Mouse (Mus musculus) midbrain, postnatal 0 days (tissue): ENCODE data around the gene Haus8. TPM values are rescaled to one million over a fixed set of nuclear protein-coding genes. Genes with fewer than 3 reads are reported as not detected.

Experiments used
- ATAC-seq: fragments of 200-750 bp; cut with Nextera tagmentation; 2 replicates; pipeline ENCODE4 v1.8.0; 2017; ENCODE audit warnings: moderate number of reproducible peaks, mild to moderate bottlenecking, moderate TSS enrichment, moderate library complexity; ENCODE audit not compliant: low FRiP score
- DNase-seq: peaks from one replicate; pipeline ENCODE4 v3.0.0-alpha.2; 2015; ENCODE audit warnings: low spot score
- H3K27ac ChIP-seq: fragments of 300-500 bp; sonication (generic); 2 replicates; pipeline ENCODE4 v1.5.1; 2014; ENCODE audit warnings: low read depth, mild to moderate bottlenecking, low read length, mixed read lengths
- H3K27me3 ChIP-seq: fragments of 300-500 bp; sonication (generic); 2 replicates; pipeline ENCODE4 v1.6.1; 2014; ENCODE audit warnings: low read length, control low read depth, mixed read lengths; ENCODE audit not compliant: insufficient read depth
- H3K36me3 ChIP-seq: fragments of 300-500 bp; sonication (generic); 2 replicates; pipeline ENCODE4 v1.6.1; 2014; ENCODE audit warnings: low read length, control low read depth, mixed read lengths; ENCODE audit not compliant: insufficient read depth
- H3K4me1 ChIP-seq: fragments of 300-500 bp; sonication (generic); 2 replicates; pipeline ENCODE4 v1.6.1; 2014; ENCODE audit warnings: mild to moderate bottlenecking, control low read depth, antibody characterized with exemption, low read length, mixed read lengths; ENCODE audit not compliant: insufficient read depth
- H3K4me2 ChIP-seq: fragments of 300-500 bp; sonication (generic); 2 replicates; pipeline ENCODE4 v1.6.1; 2014; ENCODE audit warnings: low read depth, mild to moderate bottlenecking, low read length, mixed read lengths; ENCODE audit not compliant: poor library complexity, severe bottlenecking
- H3K4me3 ChIP-seq: fragments of 300-500 bp; sonication (generic); 2 replicates; pipeline ENCODE4 v1.5.1; 2014; ENCODE audit warnings: low read depth, mild to moderate bottlenecking, low read length, moderate library complexity
- H3K9ac ChIP-seq: fragments of 300-500 bp; sonication (generic); replicated peaks from 2 replicates; pipeline ENCODE4 v1.6.1; 2014; ENCODE audit warnings: mild to moderate bottlenecking, low read length, moderate library complexity, mixed read lengths; ENCODE audit not compliant: poor library complexity, severe bottlenecking
- H3K9me3 ChIP-seq: fragments of 300-500 bp; sonication (generic); 2 replicates; pipeline ENCODE4 v1.6.1; 2016; ENCODE audit warnings: low read length, control low read depth
- CTCF ChIP-seq: IDR thresholded peaks from 2 replicates; pipeline ENCODE4 v1.5.1; 2016; ENCODE audit warnings: antibody characterized with exemption, mild to moderate bottlenecking
- WGBS: fragments of 180-500 bp; shearing (Covaris S2); extraction: QIAGEN DNeasy Blood & Tissue Kit; methylation state at CpG from one replicate; pipeline ENCODE4 v1.1.7; 2014; 5-methylcytosine and 5-hydroxymethylcytosine counted together
- polyA plus RNA-seq: library from polyadenylated mRNA; unstranded; fragments of >200 nt; fragmentation: Nextera tagmentation; extraction: Ambion mirVana; gene quantifications from 2 replicates; pipeline ENCODE4 v1.2.1, GENCODE M21; 2015
- total RNA-seq: library from RNA; depleted of rRNA; stranded (reverse); fragments of >200 nt; gene quantifications from 2 replicates; pipeline ENCODE4 v1.2.3, GENCODE M21; 2014

Gene Haus8
- total and polyA plus RNA-seq, 2 experiments from 2014 or later = 26.2 to 46.2 TPM

DNA sequence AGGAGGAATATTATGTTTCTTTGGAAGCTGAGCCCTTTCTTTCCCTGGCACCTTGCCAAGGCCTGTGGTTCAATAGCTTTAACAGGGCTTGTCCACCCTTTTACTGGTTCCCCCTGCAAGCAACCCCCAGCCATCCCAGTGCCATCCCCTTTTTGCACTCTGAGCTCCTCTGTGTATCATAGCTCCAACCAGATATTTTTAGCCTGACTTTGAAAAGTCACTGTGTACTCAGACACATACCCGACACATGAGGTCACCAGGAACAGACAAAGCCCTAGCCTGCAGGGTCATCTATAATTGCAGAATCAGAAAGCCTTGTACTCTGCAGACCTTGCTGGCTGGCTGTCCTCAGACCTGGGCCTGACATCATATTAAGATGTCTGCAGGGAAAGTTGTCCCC is 40.0 kb upstream of the Haus8 start:
- ATAC-seq = no peak

GRCm38 (mm10) chr8:71310446-71310845 is 37.7 kb upstream of the Haus8 start:
- Histone ChIP-seq H3K9ac (no peak overlapping the region), H3K27ac (no peak overlapping the region), H3K9me3 (no peaks in the 10 kb centered on the region), H3K4me1 (no peaks in the 10 kb centered on the region), H3K36me3 (no peaks in the 10 kb centered on the region), H3K4me3 (no peak overlapping the region), H3K27me3 (no peaks in the 10 kb centered on the region), H3K4me2 (no peak overlapping the region)
- DNase-seq (no peak), ATAC-seq (no peak)
- no peak for TF ChIP-seq CTCF
- 75% methylated on average over 6 of the region's 6 CpGs for WGBS

More for the DNA sequence above, 40.0 kb upstream of the Haus8 start:
- peak; percentile 15 for DNase-seq
- no peak overlapping the region for H3K9ac ChIP-seq
- no peaks in the 10 kb centered on the region for H3K4me1 ChIP-seq
- peaks cover 6% of the 10 kb centered on the region; the same call in 1 of the 2 replicates for H3K36me3 ChIP-seq
- H3K27ac ChIP-seq = no peak overlapping the region
- no peak overlapping the region for H3K4me2 ChIP-seq
- no peaks in the 10 kb centered on the region for H3K27me3 ChIP-seq
- no peak overlapping the region for H3K4me3 ChIP-seq
- no peak for TF ChIP-seq CTCF
- no peaks in the 10 kb centered on the region for H3K9me3 ChIP-seq
- 41% methylated on average over 1 of the region's 1 CpGs for WGBS

DNA sequence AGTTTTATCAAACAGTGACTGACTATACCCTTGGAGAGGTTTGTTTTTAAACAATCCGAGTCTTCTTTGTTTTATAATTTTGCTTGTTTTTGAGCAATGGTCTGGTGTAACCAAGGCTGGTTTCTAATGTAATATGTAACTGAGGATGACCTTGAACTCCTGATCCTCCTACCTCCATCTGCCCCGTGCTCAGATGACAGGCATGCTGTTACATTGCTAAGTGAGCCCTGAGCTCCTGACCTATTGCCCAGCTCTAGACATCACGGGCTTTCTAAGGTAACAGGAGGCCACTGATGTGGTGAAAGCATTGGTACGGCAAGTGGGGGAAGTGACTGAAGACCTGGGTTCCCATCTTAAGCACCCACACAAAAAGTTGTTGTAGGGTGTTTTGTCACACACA is 35.2 kb upstream of the Haus8 start:
- Histone ChIP-seq H3K27ac (no peak overlapping the region), H3K4me3 (no peak overlapping the region), H3K4me2 (no peak overlapping the region), H3K9ac (no peak overlapping the region), H3K4me1 (no peaks in the 10 kb centered on the region), H3K27me3 (no peaks in the 10 kb centered on the region), H3K9me3 (no peaks in the 10 kb centered on the region), H3K36me3 (no peaks in the 10 kb centered on the region)
- no peak for ATAC-seq
- WGBS = 91% methylated on average over 4 of the region's 4 CpGs
- no peak for DNase-seq
- TF ChIP-seq CTCF = no peak

DNA sequence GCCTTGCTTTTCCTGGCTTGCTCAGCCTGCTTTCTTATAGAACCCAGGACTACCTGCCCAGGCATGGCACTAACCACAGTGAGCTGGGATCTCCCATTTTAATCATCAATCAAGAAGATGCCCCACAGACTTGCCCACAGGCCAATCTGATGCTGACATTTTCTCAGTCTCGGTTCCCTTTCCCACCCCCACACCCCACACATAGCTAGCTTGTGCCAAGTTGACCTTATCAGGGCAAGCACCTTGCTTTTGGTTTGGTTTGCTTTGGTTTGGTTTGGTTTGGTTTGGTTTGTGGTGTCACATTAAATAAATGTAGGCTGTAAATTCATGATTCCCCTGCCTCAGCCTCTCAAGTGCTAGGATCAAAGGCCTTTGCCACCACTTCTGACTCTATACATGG is 34.6 kb upstream of the Haus8 start:
- Histone ChIP-seq H3K4me1 (no peaks in the 10 kb centered on the region), H3K9me3 (no peaks in the 10 kb centered on the region), H3K27ac (no peak overlapping the region), H3K4me3 (no peak overlapping the region), H3K27me3 (no peaks in the 10 kb centered on the region), H3K36me3 (no peaks in the 10 kb centered on the region), H3K4me2 (no peak overlapping the region), H3K9ac (no peak overlapping the region)
- TF ChIP-seq CTCF = no peak
- no peak for DNase-seq
- no peak for ATAC-seq
- 89% methylated on average over 1 of the region's 1 CpGs for WGBS

GRCm38 (mm10) chr8:71305988-71306387 is 33.3 kb upstream of the Haus8 start:
- TF ChIP-seq CTCF = no peak
- 82% methylated on average over 1 of the region's 1 CpGs for WGBS
- Histone ChIP-seq H3K36me3 (no peaks in the 10 kb centered on the region), H3K4me3 (no peak overlapping the region), H3K4me1 (no peaks in the 10 kb centered on the region), H3K4me2 (no peak overlapping the region), H3K9me3 (no peaks in the 10 kb centered on the region), H3K27ac (no peak overlapping the region), H3K27me3 (no peaks in the 10 kb centered on the region), H3K9ac (no peak overlapping the region)
- ATAC-seq = no peak
- no peak for DNase-seq

DNA sequence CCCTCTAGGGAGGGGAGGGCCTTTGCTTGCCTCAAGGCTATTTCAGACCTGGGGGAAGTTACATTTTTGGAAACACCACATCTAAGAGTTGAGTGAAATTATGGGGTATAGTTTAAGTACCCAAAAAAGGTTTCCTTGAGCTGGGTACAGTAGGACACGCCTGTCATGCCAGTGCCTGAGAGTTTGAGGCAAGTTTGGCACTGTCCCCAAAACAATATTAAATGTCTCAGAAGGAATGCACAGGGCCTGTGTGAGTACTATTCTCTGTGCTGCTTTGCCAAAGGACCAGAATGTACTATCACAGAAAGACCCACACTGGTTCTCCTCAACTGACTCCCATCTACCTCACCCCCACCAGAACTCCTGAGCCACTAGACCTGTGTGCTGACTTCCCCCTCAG is 30.9 kb upstream of the Haus8 start:
- no peak for TF ChIP-seq CTCF
- no peaks in the 10 kb centered on the region for H3K27me3 ChIP-seq
- no peak overlapping the region for H3K27ac ChIP-seq
- no peak overlapping the region for H3K4me2 ChIP-seq
- H3K4me3 ChIP-seq = no peak overlapping the region
- H3K9me3 ChIP-seq = no peaks in the 10 kb centered on the region
- DNase-seq (no peak), ATAC-seq (no peak)
- H3K36me3 ChIP-seq = no peaks in the 10 kb centered on the region
- 88% methylated on average over 1 of the region's 1 CpGs for WGBS
- no peak overlapping the region for H3K9ac ChIP-seq
- no peaks in the 10 kb centered on the region for H3K4me1 ChIP-seq

DNA sequence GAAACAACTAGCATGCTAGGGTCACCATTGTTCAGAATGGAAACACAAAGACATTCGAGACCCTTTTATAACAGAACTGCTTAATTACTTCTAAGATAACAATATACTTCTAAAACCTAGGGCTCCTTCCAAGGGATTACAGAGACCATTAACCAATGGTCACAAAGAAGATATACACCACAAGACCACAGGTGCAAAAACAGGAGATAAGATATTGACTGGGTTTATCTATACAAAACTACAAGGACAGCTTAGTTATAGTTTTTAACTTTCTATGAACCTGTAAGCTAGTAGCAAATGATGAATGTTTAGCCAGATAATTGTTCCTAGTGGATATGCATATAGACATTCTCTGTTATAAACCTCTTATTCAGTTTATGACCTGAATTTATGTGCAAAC is 30.1 kb upstream of the Haus8 start:
- no peak for TF ChIP-seq CTCF
- Histone ChIP-seq H3K4me2 (no peak overlapping the region), H3K9me3 (no peaks in the 10 kb centered on the region), H3K9ac (no peak overlapping the region), H3K36me3 (no peaks in the 10 kb centered on the region), H3K4me1 (no peaks in the 10 kb centered on the region), H3K27me3 (no peaks in the 10 kb centered on the region), H3K4me3 (no peak overlapping the region), H3K27ac (no peak overlapping the region)
- 95% methylated on average over 1 of the region's 1 CpGs for WGBS
- DNase-seq (no peak), ATAC-seq (no peak)
